Mouse (Mus musculus): ENCODE measurements at regions not wholly inside any gene's neighbourhood (a gene's known extent, or its start where the extent isn't known, plus 50 kb on each side); places are given as distances from the start of the nearest gene placed in this dataset.

DNA sequence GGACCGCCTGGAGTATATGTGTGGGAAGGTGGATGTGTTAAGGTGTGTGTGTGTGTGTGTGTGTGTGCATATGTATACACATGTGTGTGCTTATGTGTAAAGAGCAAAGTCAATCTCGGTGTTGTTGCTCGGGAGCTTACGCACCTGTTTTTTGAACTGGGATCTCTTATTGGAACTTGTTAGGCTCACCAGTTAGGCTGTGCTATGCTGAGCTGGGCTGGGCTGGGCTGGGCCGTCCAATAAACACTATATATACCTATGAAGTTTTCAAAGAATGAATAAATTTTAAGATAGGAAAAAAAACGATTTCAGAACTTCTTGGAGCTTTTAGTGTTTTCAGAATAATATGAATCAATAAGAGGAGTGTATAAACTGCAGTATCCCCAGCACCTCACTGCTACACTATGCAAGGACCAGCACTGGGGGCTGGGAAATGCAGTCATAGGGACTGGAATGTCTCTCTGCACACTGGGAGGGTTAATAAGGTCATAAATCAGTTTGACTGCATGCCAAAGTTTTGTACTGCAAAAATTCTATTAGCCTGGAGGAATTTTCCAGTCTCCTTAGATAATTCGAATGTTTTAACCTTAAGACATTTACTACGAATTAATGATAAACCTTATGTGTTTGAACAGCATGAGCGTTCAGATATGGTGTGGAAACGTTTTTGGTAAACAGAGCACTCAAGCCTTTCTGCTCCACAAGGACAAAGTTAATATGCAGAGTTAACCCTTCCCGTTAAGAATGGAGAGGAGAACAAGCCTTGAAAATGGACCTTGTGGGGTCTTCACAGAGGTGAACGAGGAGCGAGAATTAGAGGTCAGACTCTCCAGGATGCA is 250.9 kb upstream of the Prkd1 start:
- no peak for ATAC-seq (replicated peaks in 1 of 2; ENCODE audit: insufficient read depth in 1 of 2, low FRiP score in 2 of 2, low TSS enrichment in 1 of 2, low read depth in 1 of 2, poor library complexity in 2 of 2, severe bottlenecking in 2 of 2)

DNA sequence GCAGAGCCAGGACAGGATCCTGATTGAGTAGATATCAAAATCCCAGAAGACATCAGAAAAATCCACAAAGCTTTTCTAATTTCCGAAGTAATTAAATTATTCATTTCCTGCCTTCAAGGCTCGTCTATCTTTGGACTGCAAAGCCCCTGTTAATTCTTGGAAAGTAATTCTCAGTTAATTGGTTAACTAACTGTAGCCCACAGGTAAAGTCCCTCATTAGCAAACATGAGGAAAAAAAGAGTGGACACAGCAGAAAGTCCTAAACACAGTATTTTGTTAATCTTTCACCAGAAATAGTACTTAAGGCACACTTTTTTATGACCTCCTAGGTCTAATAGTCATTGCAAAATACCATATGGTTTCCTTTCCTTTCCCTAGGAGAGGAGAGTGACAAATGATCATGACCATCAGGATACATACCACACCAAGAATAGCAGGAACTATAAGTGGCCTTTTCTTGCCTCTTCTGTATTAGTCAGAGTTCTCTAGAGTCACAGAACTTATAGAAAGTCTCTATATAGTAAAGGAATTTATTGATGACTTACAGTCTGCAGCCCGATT is 248.8 kb upstream of the Prkd1 start:
- ATAC-seq (replicated peaks in 1 of 2; ENCODE audit: insufficient read depth in 1 of 2, low FRiP score in 2 of 2, low TSS enrichment in 1 of 2, low read depth in 1 of 2, poor library complexity in 2 of 2, severe bottlenecking in 2 of 2) = no peak

DNA sequence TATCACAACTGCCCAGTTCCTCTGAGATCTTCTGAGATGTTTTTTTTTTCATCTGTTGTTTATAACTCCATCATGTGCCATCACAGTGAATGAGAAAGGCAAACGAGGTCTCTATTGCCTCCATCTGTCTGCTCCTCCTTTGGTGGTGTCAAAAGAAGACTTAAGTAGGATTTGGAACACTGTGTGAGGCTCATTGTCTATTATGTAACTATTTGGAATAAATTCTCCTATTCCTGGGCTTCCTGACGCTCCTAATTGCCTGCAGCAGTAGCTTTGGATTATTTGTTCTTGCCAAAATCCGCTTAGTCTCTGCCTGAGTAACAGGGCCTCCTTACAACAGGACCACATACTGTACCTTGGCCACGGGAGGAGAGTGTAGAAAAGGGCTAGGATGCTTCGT is 244.7 kb upstream of the Prkd1 start:
- no peak for ATAC-seq (replicated peaks in 1 of 2; ENCODE audit: insufficient read depth in 1 of 2, low FRiP score in 2 of 2, low TSS enrichment in 1 of 2, low read depth in 1 of 2, poor library complexity in 2 of 2, severe bottlenecking in 2 of 2)

DNA sequence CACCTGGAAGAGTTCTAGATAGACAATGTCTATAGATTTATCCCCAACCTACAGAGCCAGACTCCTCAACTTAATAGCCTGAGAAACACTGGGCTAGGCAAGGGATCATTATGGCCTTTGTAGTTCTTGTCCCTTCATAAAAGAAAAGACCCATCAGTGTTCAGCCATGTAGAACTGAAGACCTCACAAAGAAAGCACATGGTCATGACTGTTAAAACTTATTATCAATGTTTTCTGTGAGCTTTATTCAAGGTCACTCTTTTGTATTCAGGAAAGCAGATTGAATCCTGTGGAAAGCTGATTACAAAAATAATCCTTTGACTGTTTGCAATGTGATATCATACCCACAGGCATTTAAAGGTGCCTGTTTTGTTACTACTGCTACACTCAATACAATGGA is 226.9 kb upstream of the Prkd1 start:
- no peak for ATAC-seq (replicated peaks in 1 of 2; ENCODE audit: insufficient read depth in 1 of 2, low FRiP score in 2 of 2, low TSS enrichment in 1 of 2, low read depth in 1 of 2, poor library complexity in 2 of 2, severe bottlenecking in 2 of 2)

DNA sequence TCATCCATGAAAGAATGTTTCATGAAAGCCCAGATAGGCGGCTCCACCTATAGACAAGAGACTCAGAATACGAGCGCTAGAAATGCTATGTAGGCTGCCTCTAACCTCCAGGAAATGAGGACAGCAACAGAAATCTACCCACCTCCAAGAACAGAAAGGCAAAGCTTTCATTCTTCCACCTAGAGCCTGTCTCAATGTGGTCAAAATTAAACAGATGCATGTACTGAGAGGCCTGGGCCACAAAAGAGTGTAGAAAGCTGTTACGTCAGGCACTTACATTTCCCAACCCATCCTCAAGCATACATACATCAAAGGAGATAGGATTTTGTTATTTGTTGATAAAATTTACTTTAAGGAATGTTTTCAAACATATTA is 225.1 kb upstream of the Prkd1 start:
- no peak for ATAC-seq (replicated peaks in 1 of 2; ENCODE audit: insufficient read depth in 1 of 2, low FRiP score in 2 of 2, low TSS enrichment in 1 of 2, low read depth in 1 of 2, poor library complexity in 2 of 2, severe bottlenecking in 2 of 2)

DNA sequence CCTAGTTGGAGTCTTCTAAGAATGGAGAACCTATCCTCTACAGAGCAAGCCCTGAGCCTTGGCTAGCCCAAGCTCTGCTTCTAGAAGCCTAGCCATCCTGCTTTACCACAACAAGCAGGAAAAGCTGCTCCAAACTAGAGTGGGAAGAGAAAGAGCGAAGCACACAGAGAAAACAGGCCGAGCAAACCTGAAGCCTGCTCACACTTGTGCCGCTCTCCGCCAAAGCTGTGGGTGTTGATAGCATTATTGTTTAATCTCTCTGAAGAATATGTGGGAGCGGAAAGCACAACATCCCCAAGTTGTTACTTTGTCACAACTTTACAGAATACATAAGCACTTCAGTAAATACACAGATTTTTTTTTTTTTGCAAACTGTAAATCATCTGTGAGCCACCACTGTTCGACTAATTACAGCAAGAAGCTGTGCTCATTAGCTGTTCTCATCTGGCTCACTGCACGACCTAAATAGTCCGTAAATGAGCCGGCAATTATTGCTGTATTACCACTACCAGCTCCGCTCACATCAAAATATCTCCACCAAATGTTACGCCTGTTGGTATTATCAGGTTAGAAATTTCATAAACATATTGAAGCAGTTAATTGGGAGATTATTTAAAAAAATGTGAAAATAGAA is 224.6 kb upstream of the Prkd1 start:
- no peak for ATAC-seq (replicated peaks in 1 of 2; ENCODE audit: insufficient read depth in 1 of 2, low FRiP score in 2 of 2, low TSS enrichment in 1 of 2, low read depth in 1 of 2, poor library complexity in 2 of 2, severe bottlenecking in 2 of 2)

DNA sequence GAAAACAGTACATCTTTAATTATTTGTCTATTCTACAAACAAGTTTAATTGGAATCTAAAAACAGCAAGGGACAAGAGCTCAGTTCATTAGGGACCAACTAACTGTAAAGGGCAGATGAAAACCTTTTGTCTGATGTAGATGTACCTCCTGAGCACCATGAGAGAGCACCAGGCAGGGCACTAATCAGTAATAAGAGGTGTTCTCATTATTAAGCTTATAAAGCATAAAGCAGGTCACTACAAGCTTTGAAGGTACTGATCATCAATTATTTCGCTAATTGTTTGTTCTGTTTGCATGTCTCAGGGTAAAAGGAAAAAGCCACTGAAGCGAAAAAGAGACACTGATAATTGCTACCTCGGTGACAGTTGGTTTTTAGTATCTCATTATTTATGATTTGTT is 202.7 kb upstream of the Prkd1 start:
- ATAC-seq (replicated peaks in 1 of 2; ENCODE audit: insufficient read depth in 1 of 2, low FRiP score in 2 of 2, low TSS enrichment in 1 of 2, low read depth in 1 of 2, poor library complexity in 2 of 2, severe bottlenecking in 2 of 2) = no peak

DNA sequence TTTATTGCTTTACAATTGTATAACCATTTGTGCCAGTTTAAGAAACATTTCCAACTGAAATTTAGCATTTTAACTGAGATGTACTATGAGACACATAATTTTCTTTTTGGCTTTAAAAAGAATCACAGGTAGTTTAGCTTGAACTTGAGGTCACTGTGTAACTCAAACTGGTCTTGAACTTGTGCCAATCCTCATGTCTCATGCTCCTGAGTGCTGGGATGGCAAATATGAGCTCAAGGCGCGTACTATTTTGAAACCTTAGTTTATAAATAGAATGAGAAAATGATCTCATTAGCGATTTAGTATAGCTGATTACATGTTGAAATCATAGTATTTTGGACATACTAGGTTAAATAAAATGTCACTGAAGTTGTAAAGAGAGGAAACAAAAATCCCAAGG is 199.1 kb upstream of the Prkd1 start:
- no peak for ATAC-seq (replicated peaks in 1 of 2; ENCODE audit: insufficient read depth in 1 of 2, low FRiP score in 2 of 2, low TSS enrichment in 1 of 2, low read depth in 1 of 2, poor library complexity in 2 of 2, severe bottlenecking in 2 of 2)

DNA sequence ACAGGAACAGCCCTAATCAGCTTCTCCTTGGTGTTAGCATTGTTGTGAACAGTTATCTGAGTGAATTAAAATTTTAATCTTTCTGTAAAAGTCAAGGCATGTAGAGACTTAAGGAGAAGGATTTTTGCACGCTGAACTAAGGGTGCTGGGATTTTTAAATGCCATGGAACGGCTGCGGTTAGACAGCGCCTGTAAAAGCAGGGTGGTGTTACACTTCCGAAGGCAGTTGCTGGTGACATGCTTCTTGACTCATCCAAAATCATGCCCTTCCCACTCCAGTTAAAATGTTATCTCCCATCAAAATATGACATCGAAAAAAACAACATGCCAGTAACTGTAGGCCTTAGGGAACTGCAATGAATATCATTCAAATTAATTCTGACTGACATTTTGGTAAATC is 193.8 kb upstream of the Prkd1 start:
- no peak for ATAC-seq (replicated peaks in 1 of 2; ENCODE audit: insufficient read depth in 1 of 2, low FRiP score in 2 of 2, low TSS enrichment in 1 of 2, low read depth in 1 of 2, poor library complexity in 2 of 2, severe bottlenecking in 2 of 2)

DNA sequence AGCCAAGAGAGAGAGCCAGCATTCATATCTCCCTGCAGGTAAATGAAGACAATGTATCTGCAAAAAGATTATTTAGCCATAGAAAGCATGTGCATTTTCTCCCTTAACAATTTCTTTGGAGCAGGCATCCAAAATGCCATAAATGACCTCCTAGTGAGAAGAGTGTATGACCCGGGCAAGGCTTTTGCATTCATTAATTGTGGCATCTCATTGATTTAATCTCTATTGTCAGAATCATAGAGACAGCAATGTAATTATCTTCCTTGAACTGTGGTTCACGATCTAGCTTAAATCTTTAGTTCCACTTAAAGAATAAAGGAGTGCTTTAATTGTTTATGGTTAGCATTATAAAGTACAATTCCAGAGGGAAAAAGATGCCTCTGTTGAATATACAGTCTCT is 190.5 kb upstream of the Prkd1 start:
- no peak for ATAC-seq (replicated peaks in 1 of 2; ENCODE audit: insufficient read depth in 1 of 2, low FRiP score in 2 of 2, low TSS enrichment in 1 of 2, low read depth in 1 of 2, poor library complexity in 2 of 2, severe bottlenecking in 2 of 2)

DNA sequence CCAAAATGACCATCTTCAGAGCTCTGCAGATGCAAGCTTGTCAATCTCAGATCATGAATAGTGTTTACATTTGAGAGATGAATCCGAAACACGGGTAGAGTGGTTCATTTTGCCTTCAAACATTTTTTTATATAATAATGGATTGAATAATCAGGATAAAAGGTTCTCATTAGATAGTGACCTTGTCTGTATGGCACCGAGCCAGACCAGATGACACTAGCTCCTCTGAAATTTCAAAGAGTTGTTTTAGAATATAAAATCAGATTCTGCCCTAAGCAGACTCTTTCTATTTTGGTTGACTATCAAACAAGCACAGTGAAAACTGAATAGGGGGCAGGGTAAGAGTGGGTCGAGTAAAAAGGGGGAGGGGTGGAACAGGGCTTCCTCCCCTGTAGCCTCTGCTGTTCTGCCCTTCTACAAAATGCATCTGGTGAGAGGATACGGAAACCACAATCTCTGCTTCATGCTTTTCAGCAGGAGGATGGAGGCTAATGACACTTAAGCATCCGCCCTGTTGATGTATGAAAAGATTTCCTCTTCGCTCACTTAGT is 159.9 kb upstream of the Prkd1 start:
- no peak for ATAC-seq (replicated peaks in 1 of 2; ENCODE audit: insufficient read depth in 1 of 2, low FRiP score in 2 of 2, low TSS enrichment in 1 of 2, low read depth in 1 of 2, poor library complexity in 2 of 2, severe bottlenecking in 2 of 2)

DNA sequence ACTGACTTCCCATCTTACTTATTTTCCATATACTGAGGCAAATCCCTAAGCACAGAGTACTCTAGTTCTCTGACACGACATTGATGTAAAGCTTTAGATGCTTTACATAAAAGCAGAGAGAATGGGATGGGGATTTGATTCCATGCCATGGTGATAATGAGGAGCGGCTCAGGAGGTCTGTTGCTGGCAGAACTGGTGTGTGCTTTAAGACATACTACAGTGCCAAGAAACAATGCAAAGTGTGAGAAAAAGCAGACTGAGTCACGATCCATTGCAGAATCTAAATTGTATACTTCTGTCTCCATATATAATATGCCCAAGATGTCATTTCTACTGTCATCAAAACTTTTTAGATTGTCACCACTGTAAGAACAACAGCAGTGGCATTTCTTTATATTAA is 155.5 kb upstream of the Prkd1 start:
- ATAC-seq (replicated peaks in 1 of 2; ENCODE audit: insufficient read depth in 1 of 2, low FRiP score in 2 of 2, low TSS enrichment in 1 of 2, low read depth in 1 of 2, poor library complexity in 2 of 2, severe bottlenecking in 2 of 2) = no peak

DNA sequence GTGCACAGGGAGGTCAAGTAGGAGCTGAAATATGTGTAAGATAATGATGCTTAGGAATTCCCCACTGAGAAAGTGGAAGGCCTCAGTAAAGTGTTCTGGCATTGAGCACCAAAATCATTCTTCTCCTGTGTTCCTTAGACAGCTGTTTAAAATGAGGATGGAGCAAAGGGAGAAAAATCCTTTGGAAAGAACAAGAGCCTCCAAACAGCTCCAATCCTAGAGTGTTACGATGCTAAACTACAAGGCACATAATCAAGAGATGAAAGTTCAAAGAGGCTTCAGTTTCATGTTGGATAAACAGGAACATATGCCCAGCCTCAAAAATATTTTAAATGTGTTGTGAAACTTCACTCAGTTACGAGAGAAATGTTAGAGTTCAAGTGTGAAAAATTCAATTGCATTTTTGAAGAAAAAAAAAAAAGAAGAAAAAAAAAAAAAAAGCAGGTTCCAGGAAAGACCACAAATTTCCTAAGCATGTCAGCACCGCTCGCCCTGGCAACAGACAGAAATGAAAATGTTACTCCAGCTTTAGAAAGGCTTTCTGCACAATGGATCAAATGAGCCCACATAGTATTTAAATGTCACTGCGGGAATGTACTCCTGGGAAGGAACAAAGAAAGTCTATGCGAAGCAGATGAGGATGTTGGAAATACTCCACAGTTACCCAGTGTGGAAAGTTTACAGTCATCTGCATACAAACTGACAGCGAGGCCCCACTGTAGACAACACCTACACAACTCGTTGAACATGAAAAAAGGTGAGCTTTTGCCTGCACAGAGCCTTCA is 116.5 kb upstream of the Prkd1 start:
- ATAC-seq (replicated peaks in 1 of 2; ENCODE audit: insufficient read depth in 1 of 2, low FRiP score in 2 of 2, low TSS enrichment in 1 of 2, low read depth in 1 of 2, poor library complexity in 2 of 2, severe bottlenecking in 2 of 2) = no peak

DNA sequence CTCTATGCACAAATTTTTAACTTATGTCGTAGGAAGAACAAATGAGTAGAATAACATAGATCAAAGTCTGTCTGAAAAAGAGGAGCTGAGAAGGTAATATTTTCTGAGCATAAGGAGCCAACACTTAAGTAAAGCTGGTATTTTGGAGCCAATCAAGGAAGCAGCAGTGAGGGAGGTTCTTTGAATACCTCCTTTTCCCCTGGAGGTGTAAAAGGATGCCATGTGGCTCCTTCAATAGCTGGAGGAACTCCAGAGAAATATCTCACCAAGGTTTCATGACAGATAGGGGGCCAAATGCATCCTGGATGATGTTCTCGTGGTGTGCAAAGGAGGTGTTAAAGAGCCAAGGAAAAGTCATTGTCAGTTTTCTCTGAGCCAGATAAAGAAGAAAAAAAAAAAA is 115.6 kb upstream of the Prkd1 start:
- ATAC-seq (replicated peaks in 1 of 2; ENCODE audit: insufficient read depth in 1 of 2, low FRiP score in 2 of 2, low TSS enrichment in 1 of 2, low read depth in 1 of 2, poor library complexity in 2 of 2, severe bottlenecking in 2 of 2) = no peak

DNA sequence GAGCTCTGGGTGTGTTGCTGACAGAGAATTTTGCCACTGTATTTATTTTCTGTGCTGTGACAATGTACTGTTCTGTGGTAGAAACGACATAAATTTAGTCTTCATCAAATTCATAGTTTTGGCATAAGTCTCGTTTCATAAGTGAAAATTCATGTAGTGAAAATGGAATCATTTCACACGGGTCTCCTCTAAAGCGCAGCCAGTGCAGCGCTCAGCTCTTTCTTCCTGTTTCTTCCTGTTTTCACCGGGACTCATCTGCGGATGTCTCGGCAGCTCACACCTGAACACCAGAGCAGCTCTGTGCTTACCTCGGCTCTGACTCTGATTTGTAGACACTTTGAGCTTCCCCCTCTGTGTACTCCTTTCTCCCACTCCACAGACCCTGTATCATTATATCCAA is 85.2 kb upstream of the Prkd1 start:
- no peak for ATAC-seq (replicated peaks in 1 of 2; ENCODE audit: insufficient read depth in 1 of 2, low FRiP score in 2 of 2, low TSS enrichment in 1 of 2, low read depth in 1 of 2, poor library complexity in 2 of 2, severe bottlenecking in 2 of 2)

DNA sequence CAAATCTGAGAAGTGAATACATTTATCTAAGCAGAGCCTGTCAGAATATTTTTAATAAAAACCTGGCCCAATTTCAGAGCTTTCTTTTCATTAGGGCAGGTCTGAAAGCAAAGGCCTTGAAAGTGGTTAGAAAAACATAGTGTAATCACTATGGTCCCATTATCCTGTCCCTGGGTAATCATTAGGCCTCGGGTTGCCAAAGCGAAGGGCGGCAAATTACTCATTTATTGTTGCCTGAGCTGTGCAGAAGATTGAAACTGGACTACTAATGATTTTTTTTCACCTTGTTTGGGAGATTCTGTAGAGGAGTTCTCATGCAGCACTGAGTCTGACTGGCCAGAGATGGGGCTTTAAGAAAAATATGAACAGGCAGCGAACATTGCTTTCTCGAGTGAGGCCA is 63.7 kb upstream of the Prkd1 start:
- no peak for ATAC-seq (replicated peaks in 1 of 2; ENCODE audit: insufficient read depth in 1 of 2, low FRiP score in 2 of 2, low TSS enrichment in 1 of 2, low read depth in 1 of 2, poor library complexity in 2 of 2, severe bottlenecking in 2 of 2)

DNA sequence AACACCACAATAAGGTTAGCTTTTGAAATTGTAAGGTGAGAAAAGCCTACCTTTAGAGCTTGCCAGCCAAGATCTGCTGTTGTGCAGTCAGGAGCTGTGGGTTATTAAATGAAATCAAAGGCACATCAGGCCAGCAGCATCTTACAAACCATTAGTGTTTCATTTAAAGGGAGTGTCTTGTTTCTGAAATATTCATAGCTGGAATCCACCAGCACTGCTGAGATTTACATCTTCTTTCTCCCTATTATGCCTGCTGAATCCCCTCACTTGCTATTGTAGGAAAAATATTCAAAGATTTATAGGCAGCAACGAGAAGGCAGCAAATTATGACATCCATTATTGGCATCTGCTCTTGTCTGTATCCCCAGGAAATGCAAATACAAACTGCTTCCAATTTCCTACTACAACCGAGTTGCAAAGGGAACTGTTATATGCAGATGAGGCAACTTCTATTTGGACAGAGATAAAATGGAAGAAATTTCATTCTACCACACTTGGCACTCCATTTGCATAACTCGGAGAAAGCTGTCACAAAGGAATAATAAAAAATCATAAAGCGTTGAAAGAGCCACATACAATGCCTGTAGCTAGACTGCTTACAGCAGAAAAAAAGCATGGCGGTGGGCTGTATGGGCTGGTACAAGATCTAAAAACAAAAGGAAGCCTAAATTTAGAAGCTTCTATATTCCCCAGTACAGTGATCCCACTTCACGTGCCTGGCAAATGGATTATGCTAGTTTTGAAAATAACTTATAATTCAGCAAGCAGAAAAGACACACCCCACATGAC is 60.3 kb upstream of the Prkd1 start:
- no peak for ATAC-seq (replicated peaks in 1 of 2; ENCODE audit: insufficient read depth in 1 of 2, low FRiP score in 2 of 2, low TSS enrichment in 1 of 2, low read depth in 1 of 2, poor library complexity in 2 of 2, severe bottlenecking in 2 of 2)

Data from hematopoietic stem cell, adult 5-6 weeks (primary cell).